Mouse (Mus musculus) neural tube, embryonic 15.5 days (tissue): ENCODE measurements around the gene C2cd2. TPM values are rescaled to one million over a fixed set of nuclear protein-coding genes. Genes with fewer than 3 reads are reported as not detected.

Experiments
- ATAC-seq: fragments of 200-750 bp; cut with Nextera tagmentation; 2 replicates; pipeline ENCODE4 v1.8.0; 2017; ENCODE audit warnings: mild to moderate bottlenecking, moderate TSS enrichment, moderate library complexity; ENCODE audit not compliant: low FRiP score
- H3K27ac ChIP-seq: fragments of 300-500 bp; sonication (generic); replicated peaks from 2 replicates; pipeline ENCODE4 v1.5.1; 2015; ENCODE audit warnings: mild to moderate bottlenecking, inconsistent platforms
- H3K27me3 ChIP-seq: fragments of 300-500 bp; sonication (generic); replicated peaks from 2 replicates; pipeline ENCODE4 v1.6.1; 2015; ENCODE audit warnings: inconsistent platforms
- H3K36me3 ChIP-seq: fragments of 300-500 bp; sonication (generic); 2 replicates; pipeline ENCODE4 v1.6.1; 2015; ENCODE audit warnings: inconsistent platforms
- H3K4me1 ChIP-seq: fragments of 300-500 bp; sonication (generic); 2 replicates; pipeline ENCODE4 v1.6.1; 2015; ENCODE audit warnings: inconsistent platforms
- H3K4me2 ChIP-seq: fragments of 300-500 bp; sonication (generic); 2 replicates; pipeline ENCODE4 v1.6.1; 2015; ENCODE audit warnings: inconsistent platforms, mild to moderate bottlenecking, moderate library complexity
- H3K4me3 ChIP-seq: fragments of 300-500 bp; sonication (generic); replicated peaks from 2 replicates; pipeline ENCODE4 v1.5.1; 2015; ENCODE audit warnings: mild to moderate bottlenecking, inconsistent platforms
- H3K9ac ChIP-seq: fragments of 300-500 bp; sonication (generic); replicated peaks from 2 replicates; pipeline ENCODE4 v1.6.1; 2015; ENCODE audit warnings: mild to moderate bottlenecking, inconsistent platforms
- H3K9me3 ChIP-seq: fragments of 300-500 bp; sonication (generic); replicated peaks from 2 replicates; pipeline ENCODE4 v1.6.1; 2016; ENCODE audit warnings: inconsistent platforms
- WGBS: fragments of 180-500 bp; shearing (Covaris S2); methylation state at CpG from one replicate; pipeline ENCODE4 v1.1.7; 2015; ENCODE audit warnings: mixed read lengths; 5-methylcytosine and 5-hydroxymethylcytosine counted together
- polyA plus RNA-seq: library from polyadenylated mRNA; unstranded; fragments of >200 nt; fragmentation: Nextera tagmentation; extraction: Ambion mirVana; gene quantifications from 2 replicates; pipeline ENCODE4 v1.2.1, GENCODE M21; 2015

The C2cd2 gene
- polyA plus RNA-seq, 1 experiment from 2014 or later, result 20.6 TPM

GRCm38 (mm10) chr16:97844967-97845937 is 117.1 kb downstream of the C2cd2 start:
- Histone ChIP-seq H3K9me3 (no peaks in the 10 kb centered on the region), H3K9ac (no peak overlapping the region), H3K36me3 (peaks cover 3% of the 10 kb centered on the region; the same call in 1 of the 2 replicates), H3K4me3 (no peak overlapping the region), H3K4me1 (peaks cover 16% of the 10 kb centered on the region), H3K27me3 (no peaks in the 10 kb centered on the region), H3K27ac (no peak overlapping the region), H3K4me2 (no peak overlapping the region)
- ATAC-seq, result no peak
- 90% methylated on average over 12 of the region's 12 CpGs for WGBS

GRCm38 (mm10) chr16:97832154-97832553 is 130.2 kb downstream of the C2cd2 start:
- H3K4me2 ChIP-seq, result no peak overlapping the region
- H3K36me3 ChIP-seq, result peaks cover 82% of the 10 kb centered on the region
- H3K4me1 ChIP-seq, result no peaks in the 10 kb centered on the region
- no peaks in the 10 kb centered on the region for H3K27me3 ChIP-seq
- H3K9ac ChIP-seq, result no peak overlapping the region
- no peak for ATAC-seq
- no peaks in the 10 kb centered on the region for H3K9me3 ChIP-seq
- no peak overlapping the region for H3K4me3 ChIP-seq
- 91% methylated on average over 3 of the region's 3 CpGs for WGBS
- no peak overlapping the region for H3K27ac ChIP-seq

GRCm38 (mm10) chr16:97828207-97828606 is 134.2 kb downstream of the C2cd2 start:
- H3K36me3 ChIP-seq, result peaks cover 60% of the 10 kb centered on the region
- no peaks in the 10 kb centered on the region for H3K27me3 ChIP-seq
- no peak overlapping the region for H3K27ac ChIP-seq
- WGBS, result 97% methylated on average over 1 of the region's 1 CpGs
- H3K4me3 ChIP-seq, result no peak overlapping the region
- no peaks in the 10 kb centered on the region for H3K4me1 ChIP-seq
- H3K4me2 ChIP-seq, result no peak overlapping the region
- ATAC-seq, result no peak
- no peaks in the 10 kb centered on the region for H3K9me3 ChIP-seq
- no peak overlapping the region for H3K9ac ChIP-seq

- no peak overlapping the region for H3K27ac ChIP-seq
- no peak for ATAC-seq
- no peaks in the 10 kb centered on the region for H3K4me1 ChIP-seq
- no peak overlapping the region for H3K4me3 ChIP-seq
- no peaks in the 10 kb centered on the region for H3K27me3 ChIP-seq
- no peak overlapping the region for H3K4me2 ChIP-seq
- peaks cover 55% of the 10 kb centered on the region for H3K36me3 ChIP-seq
- no peak overlapping the region for H3K9ac ChIP-seq
- 95% methylated on average over 6 of the region's 6 CpGs for WGBS
- H3K9me3 ChIP-seq, result no peaks in the 10 kb centered on the region
These were observed 138.9 kb downstream of the C2cd2 start for GRCm38 (mm10) chr16:97823311-97824007.

- H3K4me3 ChIP-seq, result no peak overlapping the region
- ATAC-seq, result no peak
- peaks cover 72% of the 10 kb centered on the region for H3K36me3 ChIP-seq
- no peak overlapping the region for H3K27ac ChIP-seq
- no peaks in the 10 kb centered on the region for H3K9me3 ChIP-seq
- H3K4me2 ChIP-seq, result no peak overlapping the region
- no peaks in the 10 kb centered on the region for H3K4me1 ChIP-seq
- no peaks in the 10 kb centered on the region for H3K27me3 ChIP-seq
- H3K9ac ChIP-seq, result no peak overlapping the region
- WGBS, result 88% methylated on average over 4 of the region's 4 CpGs
These were observed 142.9 kb downstream of the C2cd2 start for GRCm38 (mm10) chr16:97819532-97819931.

GRCm38 (mm10) chr16:97817414-97817813 is 145.0 kb downstream of the C2cd2 start:
- H3K9ac ChIP-seq, result no peak overlapping the region
- 82% methylated on average over 1 of the region's 1 CpGs for WGBS
- H3K4me3 ChIP-seq, result no peak overlapping the region
- no peak overlapping the region for H3K27ac ChIP-seq
- peaks cover 87% of the 10 kb centered on the region for H3K36me3 ChIP-seq
- ATAC-seq, result no peak
- H3K27me3 ChIP-seq, result no peaks in the 10 kb centered on the region
- H3K9me3 ChIP-seq, result no peaks in the 10 kb centered on the region
- H3K4me2 ChIP-seq, result no peak overlapping the region
- H3K4me1 ChIP-seq, result no peaks in the 10 kb centered on the region

- H3K36me3 ChIP-seq, result peaks cover 94% of the 10 kb centered on the region
- no peak for ATAC-seq
- 93% methylated on average over 5 of the region's 5 CpGs for WGBS
These were observed 147.1 kb downstream of the C2cd2 start for GRCm38 (mm10) chr16:97815269-97815668.

GRCm38 (mm10) chr16:97814060-97814459 is 148.3 kb downstream of the C2cd2 start:
- Histone ChIP-seq H3K27ac (no peak overlapping the region), H3K27me3 (no peaks in the 10 kb centered on the region), H3K36me3 (peaks cover 94% of the 10 kb centered on the region), H3K9ac (no peak overlapping the region), H3K4me3 (no peak overlapping the region), H3K9me3 (no peaks in the 10 kb centered on the region), H3K4me1 (no peaks in the 10 kb centered on the region), H3K4me2 (no peak overlapping the region)
- no peak for ATAC-seq
- WGBS, result 98% methylated on average over 2 of the region's 2 CpGs

More at GRCm38 (mm10) chr16:97815269-97815668, 147.1 kb downstream of the C2cd2 start:
- Histone ChIP-seq H3K27ac (no peak overlapping the region), H3K4me2 (no peak overlapping the region), H3K9me3 (no peaks in the 10 kb centered on the region), H3K4me1 (no peaks in the 10 kb centered on the region), H3K27me3 (no peaks in the 10 kb centered on the region), H3K9ac (no peak overlapping the region), H3K4me3 (no peak overlapping the region)

GRCm38 (mm10) chr16:97808881-97809280 is 153.5 kb downstream of the C2cd2 start:
- no peaks in the 10 kb centered on the region for H3K4me1 ChIP-seq
- no peak overlapping the region for H3K27ac ChIP-seq
- 95% methylated on average over 3 of the region's 3 CpGs for WGBS
- no peak for ATAC-seq
- peaks cover 94% of the 10 kb centered on the region for H3K36me3 ChIP-seq
- no peak overlapping the region for H3K9ac ChIP-seq
- H3K4me3 ChIP-seq, result no peak overlapping the region
- H3K4me2 ChIP-seq, result no peak overlapping the region
- no peaks in the 10 kb centered on the region for H3K27me3 ChIP-seq
- no peaks in the 10 kb centered on the region for H3K9me3 ChIP-seq

- Histone ChIP-seq H3K27me3 (no peaks in the 10 kb centered on the region), H3K4me2 (no peak overlapping the region), H3K9ac (no peak overlapping the region), H3K27ac (no peak overlapping the region), H3K9me3 (no peaks in the 10 kb centered on the region), H3K36me3 (peaks cover 79% of the 10 kb centered on the region), H3K4me1 (no peaks in the 10 kb centered on the region), H3K4me3 (no peak overlapping the region)
- WGBS, result 96% methylated on average over 3 of the region's 3 CpGs
- no peak for ATAC-seq
These were observed 156.8 kb downstream of the C2cd2 start for GRCm38 (mm10) chr16:97805646-97806045.
